Mouse (Mus musculus) intestine, embryonic 14.5 days (tissue): ENCODE results near the gene Gm614. TPM values are rescaled to one million over a fixed set of nuclear protein-coding genes. Genes with fewer than 3 reads are reported as not detected.

Experiments used
- ATAC-seq: fragments of 200-750 bp; cut with Nextera tagmentation; replicated peaks from 2 replicates; pipeline ENCODE4 v1.8.0; 2017; ENCODE audit warnings: low read depth, moderate number of reproducible peaks, moderate TSS enrichment, moderate library complexity; ENCODE audit not compliant: low FRiP score, low TSS enrichment
- DNase-seq: peaks from one replicate; pipeline ENCODE4 v3.0.0-alpha.2; 2018; ENCODE audit warnings: low spot score
- H3K27ac ChIP-seq: fragments of 300-500 bp; sonication (generic); 2 replicates; pipeline ENCODE4 v1.5.1; 2014; ENCODE audit warnings: low read depth, mild to moderate bottlenecking, control low read depth
- H3K27me3 ChIP-seq: fragments of 300-500 bp; sonication (generic); replicated peaks from 2 replicates; pipeline ENCODE4 v1.6.1; 2014; ENCODE audit warnings: low read length, control low read depth; ENCODE audit not compliant: control insufficient read depth, insufficient read depth
- H3K36me3 ChIP-seq: fragments of 300-500 bp; sonication (generic); 2 replicates; pipeline ENCODE4 v1.6.1; 2014; ENCODE audit warnings: low read length, control low read depth; ENCODE audit not compliant: control insufficient read depth, insufficient read depth
- H3K4me1 ChIP-seq: fragments of 300-500 bp; sonication (generic); replicated peaks from 2 replicates; pipeline ENCODE4 v1.6.1; 2014; ENCODE audit warnings: low read length, control low read depth, mixed read lengths; ENCODE audit not compliant: control insufficient read depth, insufficient read depth
- H3K4me2 ChIP-seq: fragments of 300-500 bp; sonication (generic); 2 replicates; pipeline ENCODE4 v1.6.1; 2014; ENCODE audit warnings: low read length
- H3K4me3 ChIP-seq: fragments of 300-500 bp; sonication (generic); 2 replicates; pipeline ENCODE4 v1.5.1; 2014; ENCODE audit warnings: low read depth, low read length, control low read depth, mixed read lengths
- H3K9ac ChIP-seq: fragments of 300-500 bp; sonication (generic); 2 replicates; pipeline ENCODE4 v1.6.1; 2014; ENCODE audit warnings: mild to moderate bottlenecking, low read length
- H3K9me3 ChIP-seq: fragments of 300-500 bp; sonication (generic); 2 replicates; pipeline ENCODE4 v1.6.1; 2016; ENCODE audit warnings: low read length, control low read depth; ENCODE audit not compliant: control insufficient read depth
- WGBS: fragments of 180-500 bp; shearing (Covaris S2); extraction: QIAGEN DNeasy Blood & Tissue Kit; methylation state at CpG from one replicate; pipeline ENCODE4 v1.1.7; 2014; 5-methylcytosine and 5-hydroxymethylcytosine counted together
- polyA plus RNA-seq: library from polyadenylated mRNA; unstranded; fragments of >200 nt; fragmentation: Nextera tagmentation; extraction: Ambion mirVana; gene quantifications from 2 replicates; pipeline ENCODE4 v1.2.1, GENCODE M21; 2014

The Gm614 gene
- polyA plus RNA-seq, 1 experiment from 2014 or later: not detected

- Histone ChIP-seq H3K27ac (no peak within 1 kb of the TSS), H3K9ac (no peak within 1 kb of the TSS), H3K4me1 (no peaks in the 10 kb centered on the region), H3K27me3 (no peaks in the 10 kb centered on the region; the same call in 1 of the 2 replicates), H3K4me3 (no peak within 1 kb of the TSS), H3K4me2 (no peak within 1 kb of the TSS), H3K9me3 (no peaks in the 10 kb centered on the region), H3K36me3 (no peaks in the 10 kb centered on the region)
- no peak for DNase-seq
- no peak for ATAC-seq
- 44% methylated on average over 3 of the region's 3 CpGs for WGBS
Observed at GRCm38 (mm10) chrX:101268755-101269124, 4.9 kb upstream of the Gm614 start, which contains the start of gene Gm20489. TSS of gene Gm20489 (minus strand) at chrX:101269023.

GRCm38 (mm10) chrX:101268025-101268754 is 4.4 kb upstream of the Gm614 start, which contains the start of gene Il2rg:
TSS of gene Il2rg (minus strand) at chrX:101268255.
- ATAC-seq (no peak), DNase-seq (no peak)
- Histone ChIP-seq H3K27ac (no peak within 1 kb of the TSS), H3K9ac (no peak within 1 kb of the TSS), H3K4me1 (no peaks in the 10 kb centered on the region), H3K36me3 (no peaks in the 10 kb centered on the region), H3K27me3 (no peaks in the 10 kb centered on the region; the same call in 1 of the 2 replicates), H3K4me2 (no peak within 1 kb of the TSS), H3K4me3 (no peak within 1 kb of the TSS), H3K9me3 (no peaks in the 10 kb centered on the region)
- WGBS: 44% methylated on average over 5 of the region's 5 CpGs

- Histone ChIP-seq H3K4me1 (no peaks in the 10 kb centered on the region), H3K27me3 (no peaks in the 10 kb centered on the region; the same call in 1 of the 2 replicates), H3K4me2 (no peak overlapping the region), H3K9ac (no peak overlapping the region), H3K4me3 (no peak overlapping the region), H3K27ac (no peak overlapping the region), H3K9me3 (no peaks in the 10 kb centered on the region), H3K36me3 (no peaks in the 10 kb centered on the region)
- WGBS: 81% methylated on average over 6 of the region's 6 CpGs
- ATAC-seq (no peak), DNase-seq (no peak)
Observed at GRCm38 (mm10) chrX:101266631-101267030, 2.8 kb upstream of the Gm614 start.

DNA sequence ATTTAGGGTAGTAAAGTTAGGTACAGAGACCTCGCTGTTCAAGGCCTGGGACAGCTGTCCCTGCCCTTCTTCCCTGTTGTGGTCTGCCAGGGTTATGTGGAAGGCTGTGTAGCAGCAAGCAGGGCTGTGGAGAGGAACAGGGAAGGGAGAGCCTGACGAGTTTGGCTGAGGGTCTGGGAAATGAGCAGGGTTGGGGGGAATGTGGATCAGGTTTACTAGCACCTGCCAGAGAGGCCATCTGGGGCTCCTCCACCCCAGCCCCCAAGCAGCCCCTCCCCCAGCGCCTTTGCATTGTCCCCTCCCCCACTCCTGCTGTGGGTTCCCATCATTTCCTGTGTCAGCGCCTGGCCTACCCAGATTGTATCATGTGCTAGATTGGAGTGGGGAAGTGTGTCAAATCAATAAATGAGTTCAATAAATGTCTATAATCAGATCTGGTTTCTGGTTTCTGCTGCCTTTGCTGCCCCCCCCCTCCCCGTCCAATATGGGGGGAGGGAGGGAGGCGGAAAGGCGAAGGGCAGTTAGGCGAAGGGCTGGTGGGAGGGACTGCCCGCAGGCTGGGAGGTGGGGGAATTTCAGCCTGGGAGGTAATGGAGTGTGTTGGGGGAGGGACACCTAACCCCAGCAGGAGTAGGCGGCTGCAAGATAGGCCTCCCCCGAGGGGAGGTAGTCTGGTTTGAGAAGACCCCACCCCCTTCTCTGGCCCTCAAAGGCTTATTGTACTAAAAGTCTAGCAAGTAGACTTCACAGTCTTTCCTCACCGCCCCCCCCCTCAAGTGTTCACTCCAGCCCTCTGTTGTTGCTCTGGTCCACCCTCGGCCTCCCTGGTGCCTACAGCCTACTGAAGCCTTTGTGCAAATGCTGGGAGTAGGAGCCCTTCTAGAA is 3.1 kb downstream of the Gm614 start:
- Histone ChIP-seq H3K4me3 (no peak overlapping the region), H3K27me3 (0 out of 2 replicates have a peak, but pooled peaks cover 2% of the 10 kb centered on the region), H3K4me1 (peaks cover 5% of the 10 kb centered on the region; the same call in 1 of the 2 replicates), H3K4me2 (no peak overlapping the region), H3K27ac (peak overlapping the region; percentile 64), H3K36me3 (0 out of 2 replicates have a peak, but pooled peaks cover 6% of the 10 kb centered on the region), H3K9me3 (no peaks in the 10 kb centered on the region), H3K9ac (no peak overlapping the region)
- DNase-seq (peak; percentile 58), ATAC-seq (peak; percentile 81)
- WGBS: 11% methylated on average over 10 of the region's 13 CpGs

DNA sequence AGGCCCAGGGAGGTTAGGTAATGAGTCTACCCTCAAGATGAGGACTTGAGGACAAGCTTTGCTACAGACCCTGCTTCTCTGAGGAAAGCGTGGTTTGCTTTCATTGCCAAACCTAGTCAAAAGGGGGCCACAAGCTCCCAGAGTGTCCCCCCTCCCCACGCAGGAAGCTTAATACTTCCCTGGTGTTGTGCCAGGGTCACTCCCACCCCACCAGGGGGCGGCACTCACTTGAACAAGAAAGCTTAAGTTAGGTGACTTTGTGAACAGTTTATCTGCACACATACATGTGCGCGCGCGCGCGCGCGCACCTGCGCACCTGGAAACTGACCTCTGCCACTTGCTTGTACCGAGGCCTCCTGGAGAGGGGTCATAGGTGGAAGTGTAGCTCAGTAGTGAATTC is 7.2 kb downstream of the Gm614 start:
- H3K4me2 ChIP-seq: no peak overlapping the region; the same call in 1 of the 2 replicates

GRCm38 (mm10) chrX:101254740-101255139 is 9.1 kb downstream of the Gm614 start:
- H3K4me3 ChIP-seq: peak overlapping the region; percentile 49
- no peaks in the 10 kb centered on the region for H3K9me3 ChIP-seq
- WGBS: 15% methylated on average over 26 of the region's 26 CpGs
- peak overlapping the region; percentile 59 for H3K4me2 ChIP-seq
- H3K36me3 ChIP-seq: 0 out of 2 replicates have a peak, but pooled peaks cover 6% of the 10 kb centered on the region
- peak overlapping the region; percentile 38; the same call in 1 of the 2 replicates for H3K27ac ChIP-seq
- DNase-seq (peak; percentile 65), ATAC-seq (no peak; the same call in 1 of the 2 replicates)
- H3K27me3 ChIP-seq: 0 out of 2 replicates have a peak, but pooled peaks cover 6% of the 10 kb centered on the region
- H3K9ac ChIP-seq: peak overlapping the region; percentile 46
- H3K4me1 ChIP-seq: no peaks in the 10 kb centered on the region; the same call in 1 of the 2 replicates

More for the DNA sequence above, 7.2 kb downstream of the Gm614 start:
- DNase-seq: no peak
- H3K9me3 ChIP-seq: no peaks in the 10 kb centered on the region
- H3K4me1 ChIP-seq: peaks cover 5% of the 10 kb centered on the region; the same call in 1 of the 2 replicates
- no peak overlapping the region for H3K27ac ChIP-seq
- no peak for ATAC-seq
- H3K4me3 ChIP-seq: no peak overlapping the region
- H3K27me3 ChIP-seq: 0 out of 2 replicates have a peak, but pooled peaks cover 6% of the 10 kb centered on the region
- WGBS: 82% methylated on average over 13 of the region's 13 CpGs
- 0 out of 2 replicates have a peak, but pooled peaks cover 6% of the 10 kb centered on the region for H3K36me3 ChIP-seq
- no peak overlapping the region for H3K9ac ChIP-seq

GRCm38 (mm10) chrX:101253952-101254729 is 9.7 kb downstream of the Gm614 start, which contains the start of gene Foxo4:
TSS of gene Foxo4 (plus strand) at chrX:101254528.
- peak within 1 kb of the TSS; percentile 59 for H3K4me2 ChIP-seq
- no peaks in the 10 kb centered on the region; the same call in 1 of the 2 replicates for H3K4me1 ChIP-seq
- H3K9ac ChIP-seq: peak within 1 kb of the TSS; percentile 46
- DNase-seq: peak; percentile 85
- peak within 1 kb of the TSS; percentile 49 for H3K4me3 ChIP-seq
- peak within 1 kb of the TSS; percentile 38; the same call in 1 of the 2 replicates for H3K27ac ChIP-seq
- 18% methylated on average over 46 of the region's 47 CpGs for whole genome bisulfite sequencing
- H3K36me3 ChIP-seq: 0 out of 2 replicates have a peak, but pooled peaks cover 6% of the 10 kb centered on the region
- 0 out of 2 replicates have a peak, but pooled peaks cover 6% of the 10 kb centered on the region for H3K27me3 ChIP-seq
- H3K9me3 ChIP-seq: no peaks in the 10 kb centered on the region
- ATAC-seq: peak; percentile 89
